Mouse (Mus musculus) bone marrow macrophage, adult 2 months (primary cell): Measurements from ENCODE around the gene Gm20662. TPM values are rescaled to one million over a fixed set of nuclear protein-coding genes. Genes with fewer than 3 reads are reported as not detected.
A peak's percentile ranks its signal among the peaks of the same experiment; 100 is the strongest.

Experiments
- H3K27ac ChIP-seq: 2 replicates; pipeline ENCODE4 v1.5.1; 2012; ENCODE audit warnings: low read depth, low read length; ENCODE audit not compliant: insufficient read depth
- H3K4me1 ChIP-seq: 2 replicates; pipeline ENCODE4 v1.6.1; 2012; ENCODE audit warnings: low read length; ENCODE audit not compliant: control insufficient read depth, insufficient read depth
- H3K4me3 ChIP-seq: 2 replicates; pipeline ENCODE4 v1.5.1; 2012; ENCODE audit warnings: mild to moderate bottlenecking, low read length, moderate library complexity; ENCODE audit not compliant: insufficient read depth
- CTCF ChIP-seq: IDR thresholded peaks from 2 replicates; pipeline ENCODE4 v1.5.1; 2012; ENCODE audit warnings: low read depth, mild to moderate bottlenecking, low read length, moderate library complexity
- POLR2A ChIP-seq: IDR thresholded peaks from 2 replicates; pipeline ENCODE4 v1.6.1; 2012; ENCODE audit warnings: mild to moderate bottlenecking, low read depth, low read length, borderline replicate concordance
- polyA plus RNA-seq: library from polyadenylated mRNA; stranded (reverse); fragments of >200 nt; gene quantifications from 2 replicates; pipeline ENCODE4 v1.2.4, GENCODE M21; 2012; ENCODE audit not compliant: missing spikeins, insufficient read depth, insufficient read length

The Gm20662 gene
- polyA plus RNA-seq, 1 experiment = not detected

GRCm38 (mm10) chr9:107960928-107961327 is 35.2 kb upstream of the Gm20662 start:
- TF ChIP-seq CTCF = no peak
- TF ChIP-seq POLR2A = no peak
- H3K4me1 ChIP-seq = peaks cover 6% of the 10 kb centered on the region
- no peak overlapping the region for H3K27ac ChIP-seq
- H3K4me3 ChIP-seq = no peak overlapping the region

- no peak for TF ChIP-seq CTCF
- TF ChIP-seq POLR2A = no peak
- Histone ChIP-seq H3K4me3 (no peak overlapping the region), H3K4me1 (peaks cover 4% of the 10 kb centered on the region), H3K27ac (no peak overlapping the region)
Observed at GRCm38 (mm10) chr9:107961351-107961762, 34.8 kb upstream of the Gm20662 start.

DNA sequence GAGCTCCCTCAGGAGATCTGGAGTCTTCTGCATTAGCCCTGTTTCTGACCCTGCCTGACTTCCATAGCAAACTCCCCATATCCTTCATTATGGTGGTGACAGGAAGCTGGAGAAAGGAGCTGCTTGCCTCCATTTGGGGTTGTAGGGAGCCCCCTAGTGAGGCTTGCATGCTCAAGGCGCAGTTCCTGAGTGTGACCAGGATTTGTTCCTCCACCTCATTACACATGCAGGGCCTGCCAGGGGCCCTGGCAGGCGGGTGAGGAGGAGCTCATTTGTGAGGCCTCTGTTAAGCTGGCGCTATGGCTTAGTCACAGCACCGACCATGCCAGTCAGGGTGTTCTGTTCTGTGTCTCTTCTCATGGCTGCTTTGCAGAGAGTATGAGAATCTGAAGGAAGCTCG is 34.3 kb upstream of the Gm20662 start:
- Histone ChIP-seq H3K27ac (no peak overlapping the region), H3K4me1 (peaks cover 6% of the 10 kb centered on the region), H3K4me3 (no peak overlapping the region)
- peak; percentile 31; the same call in 1 of the 2 replicates for TF ChIP-seq CTCF
- TF ChIP-seq POLR2A = no peak

- H3K27ac ChIP-seq = no peak overlapping the region
- no peak for TF ChIP-seq POLR2A
- TF ChIP-seq CTCF = no peak
- peaks cover 13% of the 10 kb centered on the region for H3K4me1 ChIP-seq
- no peak overlapping the region for H3K4me3 ChIP-seq
Observed at GRCm38 (mm10) chr9:107962916-107963315, 33.2 kb upstream of the Gm20662 start.

DNA sequence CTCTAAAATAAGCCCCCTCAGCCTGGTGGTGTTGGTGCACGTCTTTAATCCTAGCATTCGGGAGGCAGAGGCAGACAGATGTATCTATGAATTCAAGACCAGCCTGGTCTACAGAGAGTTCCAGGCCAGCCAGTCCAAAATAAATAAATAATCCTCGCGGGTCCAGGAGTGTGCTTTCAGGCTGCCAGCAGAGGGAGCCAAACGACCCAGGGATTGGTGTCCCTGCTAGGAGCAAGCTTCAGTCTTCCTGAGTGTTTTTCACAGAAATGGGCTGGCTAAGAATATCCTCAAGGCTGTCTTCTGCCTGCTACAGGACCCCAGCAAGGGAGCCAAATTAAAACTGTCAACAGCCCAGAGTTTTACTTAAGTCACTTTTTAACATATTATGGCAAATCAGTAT is 32.4 kb upstream of the Gm20662 start:
- TF ChIP-seq CTCF (peak; percentile 91), POLR2A (no peak)
- peaks cover 20% of the 10 kb centered on the region for H3K4me1 ChIP-seq
- peak overlapping the region; percentile 16; the same call in 1 of the 2 replicates for H3K27ac ChIP-seq
- H3K4me3 ChIP-seq = no peak overlapping the region

DNA sequence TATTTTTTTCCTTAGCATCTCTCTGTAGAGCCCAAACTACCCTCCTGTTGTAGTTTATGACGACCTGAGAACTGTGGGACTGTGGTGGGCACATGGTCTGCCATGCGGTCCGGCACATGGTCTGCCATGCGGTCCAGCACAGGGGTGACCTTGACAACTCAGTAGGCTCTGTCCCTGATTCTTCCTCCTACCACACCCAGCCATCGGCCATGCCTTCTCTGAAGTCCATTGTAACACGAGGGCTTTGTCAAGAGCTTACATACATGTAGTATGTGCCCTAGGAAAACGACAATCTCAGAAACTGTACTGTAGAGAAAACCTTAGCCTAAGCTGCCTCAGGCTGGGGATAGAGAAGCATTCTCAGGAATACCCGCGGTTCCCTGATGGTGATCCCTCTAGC is 31.5 kb upstream of the Gm20662 start:
- Histone ChIP-seq H3K27ac (no peak overlapping the region), H3K4me1 (peaks cover 20% of the 10 kb centered on the region), H3K4me3 (no peak overlapping the region)
- TF ChIP-seq POLR2A (no peak), CTCF (no peak)

DNA sequence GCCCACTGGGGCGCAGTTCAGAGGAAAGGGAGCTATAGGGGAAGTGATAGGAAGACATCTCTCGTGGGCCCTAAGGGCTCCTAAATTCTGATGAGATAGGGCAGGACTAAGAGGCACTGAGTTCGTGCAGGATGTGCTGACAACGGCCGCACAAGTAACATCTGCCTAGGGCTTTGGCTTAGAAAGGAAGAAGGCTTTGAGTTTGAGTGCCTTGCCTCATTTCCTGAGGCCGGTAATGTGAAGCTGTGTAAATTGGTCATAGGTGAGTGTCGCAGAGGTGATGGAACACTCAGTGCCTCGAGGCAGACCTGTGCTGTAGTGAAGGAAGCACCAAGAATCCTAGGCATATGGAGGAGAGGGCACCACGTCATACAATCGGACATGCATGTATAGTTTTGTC is 29.5 kb upstream of the Gm20662 start:
- TF ChIP-seq POLR2A (no peak), CTCF (no peak)
- H3K4me1 ChIP-seq = peaks cover 29% of the 10 kb centered on the region
- no peak overlapping the region for H3K27ac ChIP-seq
- no peak overlapping the region for H3K4me3 ChIP-seq

DNA sequence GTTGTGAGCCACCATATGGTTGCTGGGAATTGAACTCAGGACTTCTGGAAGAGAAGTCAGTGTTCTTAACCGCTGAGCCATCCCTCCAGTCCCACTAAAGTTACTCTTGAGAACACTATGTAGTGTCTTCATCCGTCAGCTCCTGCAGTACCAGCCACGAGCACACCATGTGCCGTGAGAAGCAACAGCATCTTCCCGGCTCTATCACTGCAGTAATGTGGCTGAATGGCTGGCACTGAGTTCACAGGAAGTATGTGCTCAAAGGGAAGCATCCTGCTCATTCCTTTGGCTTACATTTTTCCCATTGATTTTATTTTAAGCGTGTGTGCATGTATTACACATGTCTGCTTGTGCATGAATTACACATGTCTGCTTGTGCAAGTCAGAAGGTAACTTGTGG is 28.7 kb upstream of the Gm20662 start:
- Histone ChIP-seq H3K4me3 (no peak overlapping the region), H3K27ac (no peak overlapping the region), H3K4me1 (peaks cover 32% of the 10 kb centered on the region)
- TF ChIP-seq CTCF (no peak), POLR2A (no peak)

DNA sequence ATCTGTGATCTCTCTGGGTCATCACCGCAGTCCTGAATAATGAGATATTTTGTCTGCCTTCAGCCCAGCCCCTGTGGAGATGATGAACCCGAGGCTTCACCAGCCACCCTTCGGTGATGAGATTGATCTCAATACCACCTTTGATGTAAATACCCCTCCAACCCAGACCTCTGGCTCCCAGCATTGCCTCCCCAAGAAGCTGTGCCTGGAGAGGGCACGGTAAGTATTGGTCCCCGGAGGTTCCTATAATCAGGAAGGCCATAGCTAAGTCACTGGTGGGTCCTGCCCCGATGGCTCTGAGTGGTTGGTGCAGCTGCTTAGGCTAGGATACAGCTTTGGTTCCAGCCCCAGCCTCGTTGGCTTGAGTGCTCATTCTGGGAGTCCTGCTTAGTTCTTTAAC is 27.6 kb upstream of the Gm20662 start:
- Histone ChIP-seq H3K4me3 (no peak overlapping the region), H3K27ac (peak overlapping the region; percentile 17; the same call in 1 of the 2 replicates), H3K4me1 (peaks cover 32% of the 10 kb centered on the region)
- TF ChIP-seq CTCF = no peak
- TF ChIP-seq POLR2A = no peak

GRCm38 (mm10) chr9:107970311-107970710 is 25.8 kb upstream of the Gm20662 start:
- no peak overlapping the region for H3K4me3 ChIP-seq
- no peak overlapping the region for H3K27ac ChIP-seq
- TF ChIP-seq CTCF (no peak), POLR2A (no peak)
- H3K4me1 ChIP-seq = peaks cover 39% of the 10 kb centered on the region

GRCm38 (mm10) chr9:107971690-107972541 is 24.2 kb upstream of the Gm20662 start:
- Histone ChIP-seq H3K4me1 (peaks cover 41% of the 10 kb centered on the region), H3K4me3 (no peak overlapping the region), H3K27ac (no peak overlapping the region)
- no peak for TF ChIP-seq POLR2A
- no peak for TF ChIP-seq CTCF
